Mouse (Mus musculus): ENCODE measurements around the gene Cnpy1. TPM values are rescaled to one million over a fixed set of nuclear protein-coding genes. Genes with fewer than 3 reads are reported as not detected.

The Cnpy1 gene
- polyA plus RNA-seq (2016; fragmentation: Nextera tagmentation; extraction: Ambion mirVana), result 0.18 TPM in 1 of 2 replicates, not detected in the other

DNA sequence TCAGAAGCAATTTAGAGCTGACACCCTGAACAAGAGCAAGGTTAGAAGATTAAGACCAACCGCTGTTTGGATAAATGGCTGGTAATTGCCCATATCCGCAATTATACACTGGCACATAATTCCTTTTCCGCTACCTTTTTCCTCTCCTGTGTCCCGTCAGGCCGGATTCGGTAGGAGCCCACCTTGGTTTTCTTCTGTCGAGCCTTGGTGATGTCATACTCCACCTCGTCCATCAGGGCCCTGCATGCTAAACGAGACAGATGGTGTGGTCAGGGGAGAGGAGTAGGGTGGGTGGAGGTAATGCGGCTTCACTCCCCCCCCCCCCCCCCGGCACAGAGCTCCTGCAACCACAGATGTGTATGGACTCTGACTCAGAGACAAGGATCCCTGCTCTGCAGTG lies at the start of gene Cnpy1:
Cnpy1 (minus strand) TSS at position 233 of the 400 bp plus-strand sequence.
- H3K9me3 ChIP-seq (replicated peaks), result no peaks in the 10 kb centered on the region
- H3K4me3 ChIP-seq, result no peak within 1 kb of the TSS
- no peaks in the 10 kb centered on the region for H3K4me1 ChIP-seq
- no peaks in the 10 kb centered on the region for H3K36me3 ChIP-seq
- no peaks in the 10 kb centered on the region for H3K27me3 ChIP-seq (ENCODE audit: low read depth, poor library complexity, severe bottlenecking)
- WGBS, result 75% methylated on average over 11 of the region's 11 CpGs
- H3K27ac ChIP-seq, result no peak within 1 kb of the TSS
- DNase-seq (ENCODE audit: low spot score), result no peak

DNA sequence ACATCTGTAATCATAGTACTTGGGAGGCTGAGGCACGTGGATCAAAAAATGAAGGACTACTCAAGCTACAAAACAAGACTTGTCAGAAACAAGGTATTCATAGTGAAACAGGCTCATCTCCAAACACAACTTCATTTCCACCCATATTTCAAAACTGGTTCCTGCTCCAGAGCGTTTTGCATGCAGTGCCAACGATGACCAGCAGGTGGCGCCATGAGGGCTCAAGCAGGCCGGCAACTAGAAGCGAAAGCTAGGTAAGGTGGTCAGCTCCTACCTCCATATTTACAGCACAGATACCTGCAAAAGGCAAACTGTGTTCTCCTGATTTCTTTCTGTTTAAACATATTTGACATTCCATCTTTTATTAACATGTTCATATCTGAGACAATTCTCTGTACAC lies 48.4 kb upstream of the Cnpy1 start:
- 8% methylated on average over 6 of the region's 6 CpGs for WGBS
- no peaks in the 10 kb centered on the region for H3K4me1 ChIP-seq
- no peak overlapping the region for H3K27ac ChIP-seq
- H3K9me3 ChIP-seq (replicated peaks), result no peaks in the 10 kb centered on the region
- peak; percentile 90 for DNase-seq (ENCODE audit: low spot score)
- H3K27me3 ChIP-seq (ENCODE audit: low read depth, poor library complexity, severe bottlenecking), result no peaks in the 10 kb centered on the region
- no peaks in the 10 kb centered on the region for H3K36me3 ChIP-seq
- no peak overlapping the region for H3K4me3 ChIP-seq

DNA sequence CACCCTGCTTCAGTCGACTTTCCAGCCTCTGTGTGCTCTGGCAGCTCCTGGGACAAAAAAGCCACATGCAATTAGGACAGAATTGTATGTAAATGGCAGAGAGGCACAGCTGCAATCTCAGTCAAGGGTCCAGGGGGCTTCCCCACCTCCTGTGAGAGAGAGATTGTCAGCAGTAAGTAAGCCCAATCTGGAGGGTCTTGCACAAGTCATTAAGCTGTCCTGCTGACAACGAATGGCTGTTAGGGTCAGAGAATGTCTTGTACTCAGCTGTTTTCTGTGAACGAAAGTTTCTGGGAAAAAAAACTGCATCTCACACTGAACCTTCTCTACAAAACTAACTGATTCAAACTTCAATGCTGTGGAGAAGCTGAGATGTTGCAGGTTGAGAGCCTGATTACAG lies 46.7 kb upstream of the Cnpy1 start:
- no peaks in the 10 kb centered on the region for H3K27me3 ChIP-seq (ENCODE audit: low read depth, poor library complexity, severe bottlenecking)
- WGBS, result 23% methylated on average over 3 of the region's 3 CpGs
- no peaks in the 10 kb centered on the region for H3K36me3 ChIP-seq
- H3K4me1 ChIP-seq, result no peaks in the 10 kb centered on the region
- H3K27ac ChIP-seq, result no peak overlapping the region
- no peaks in the 10 kb centered on the region for H3K9me3 ChIP-seq (replicated peaks)
- no peak overlapping the region for H3K4me3 ChIP-seq
- no peak for DNase-seq (ENCODE audit: low spot score)

DNA sequence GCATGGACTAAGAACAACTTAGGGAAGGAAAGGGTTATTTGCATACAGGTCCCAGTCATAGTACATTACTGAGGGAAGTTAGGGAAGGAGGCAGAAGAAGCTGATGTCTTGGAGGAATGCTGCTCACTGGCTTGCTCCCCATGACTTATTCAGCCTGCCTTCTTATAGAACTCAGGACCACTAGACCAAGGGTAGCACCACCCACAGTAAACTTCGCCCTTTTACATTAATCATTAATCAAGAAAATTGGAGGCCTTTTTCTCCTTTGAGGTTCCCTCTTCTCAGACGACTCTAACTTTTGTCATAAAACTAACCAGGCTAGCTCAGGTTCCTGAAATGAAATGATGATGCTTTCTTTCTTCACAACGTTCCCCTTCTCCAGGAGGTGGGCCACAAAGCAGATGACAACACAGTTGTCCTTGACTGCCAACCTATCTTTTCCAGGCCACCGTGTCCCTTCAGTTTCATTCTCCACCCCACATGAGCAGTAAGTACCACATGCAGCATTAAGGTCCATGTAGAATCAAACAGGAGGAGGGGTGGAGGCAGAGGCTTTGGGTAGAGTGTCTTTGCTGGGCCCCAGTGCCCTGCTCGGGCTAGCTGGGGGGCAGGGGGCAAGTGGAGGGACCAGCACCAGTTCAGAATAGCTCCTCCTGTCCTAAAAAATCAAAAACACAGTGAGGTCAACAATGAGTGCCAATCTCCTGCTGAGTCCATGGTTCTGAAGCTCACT lies 45.7 kb upstream of the Cnpy1 start:
- Histone ChIP-seq H3K4me1 (no peaks in the 10 kb centered on the region), H3K36me3 (no peaks in the 10 kb centered on the region), H3K4me3 (no peak overlapping the region), H3K27ac (no peak overlapping the region), H3K27me3 (ENCODE audit: low read depth, poor library complexity, severe bottlenecking) (no peaks in the 10 kb centered on the region), H3K9me3 (replicated peaks) (no peaks in the 10 kb centered on the region)
- no peak for DNase-seq (ENCODE audit: low spot score)
- WGBS, result 87% methylated on average over 5 of the region's 5 CpGs

DNA sequence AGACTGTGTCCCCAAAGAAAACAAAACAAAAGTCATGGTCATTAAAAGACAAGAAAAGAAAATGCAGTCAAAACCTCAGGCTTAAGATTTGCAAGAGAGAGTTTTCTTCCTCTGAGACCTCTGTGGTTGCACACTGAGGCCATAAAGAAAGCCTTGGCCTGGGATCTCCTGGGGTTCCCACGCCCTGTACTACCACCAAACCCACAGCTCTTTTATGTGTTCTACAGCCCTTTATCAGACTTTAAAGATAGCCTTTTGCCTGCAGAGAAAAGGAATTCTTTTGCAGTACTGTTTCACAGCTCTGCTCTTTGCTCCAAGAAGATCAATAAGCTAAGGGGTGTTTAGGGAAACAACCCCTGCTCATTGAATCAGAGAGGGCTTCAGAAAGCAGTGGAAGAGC lies 45.0 kb upstream of the Cnpy1 start:
- WGBS, result 70% methylated on average over 1 of the region's 1 CpGs
- H3K27ac ChIP-seq, result no peak overlapping the region

DNA sequence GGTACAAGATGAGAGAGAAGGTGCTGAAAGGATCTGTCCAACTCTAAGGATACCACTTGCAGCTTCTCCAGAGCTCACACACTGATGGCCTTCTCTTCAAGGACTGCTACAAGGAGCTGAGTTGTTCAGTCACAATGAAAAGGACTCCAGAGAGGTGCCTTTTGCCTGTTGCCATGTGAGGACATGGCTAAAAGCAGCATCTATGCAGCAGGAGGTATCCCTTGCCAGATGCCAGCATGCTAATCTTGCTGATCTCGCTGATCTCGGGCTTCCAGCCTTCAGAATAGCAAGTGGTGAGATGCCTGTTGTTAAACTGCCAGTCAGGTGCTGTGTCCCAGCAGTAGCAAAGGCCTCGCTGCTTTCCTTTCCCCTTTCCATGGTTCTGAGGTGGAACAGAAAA lies 43.5 kb upstream of the Cnpy1 start:
- no peaks in the 10 kb centered on the region for H3K36me3 ChIP-seq
- H3K27me3 ChIP-seq (ENCODE audit: low read depth, poor library complexity, severe bottlenecking), result no peaks in the 10 kb centered on the region
- no peak overlapping the region for H3K27ac ChIP-seq
- H3K9me3 ChIP-seq (replicated peaks), result no peaks in the 10 kb centered on the region
- H3K4me3 ChIP-seq, result no peak overlapping the region
- no peaks in the 10 kb centered on the region for H3K4me1 ChIP-seq
- 37% methylated on average over 3 of the region's 3 CpGs for WGBS
- no peak for DNase-seq (ENCODE audit: low spot score)

More for the DNA sequence above, 45.0 kb upstream of the Cnpy1 start:
- DNase-seq (ENCODE audit: low spot score), result no peak
- H3K4me3 ChIP-seq, result no peak overlapping the region
- no peaks in the 10 kb centered on the region for H3K9me3 ChIP-seq (replicated peaks)
- no peaks in the 10 kb centered on the region for H3K4me1 ChIP-seq
- H3K36me3 ChIP-seq, result no peaks in the 10 kb centered on the region
- H3K27me3 ChIP-seq (ENCODE audit: low read depth, poor library complexity, severe bottlenecking), result no peaks in the 10 kb centered on the region

DNA sequence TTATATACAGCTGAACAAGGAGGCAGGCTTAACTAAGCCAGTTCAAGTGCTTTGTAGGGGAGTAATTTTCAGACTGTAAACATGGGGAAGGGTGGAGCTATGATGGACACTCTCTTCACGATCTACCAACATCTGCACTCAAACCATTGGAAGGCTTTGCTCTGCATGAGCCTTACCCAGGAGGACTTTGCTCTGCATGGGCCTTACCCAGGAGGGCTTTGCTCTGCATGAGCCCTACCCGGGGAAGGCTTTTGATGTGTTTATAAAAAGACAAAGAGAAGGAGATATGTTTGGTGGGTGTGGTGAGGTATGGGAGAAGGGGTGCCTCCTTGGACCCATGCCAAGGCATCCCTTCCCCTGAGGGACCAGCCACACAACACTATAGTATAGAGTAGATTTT lies 31.7 kb upstream of the Cnpy1 start:
- no peaks in the 10 kb centered on the region for H3K9me3 ChIP-seq (replicated peaks)
- DNase-seq (ENCODE audit: low spot score), result no peak
- no peaks in the 10 kb centered on the region for H3K36me3 ChIP-seq
- no peak overlapping the region for H3K4me3 ChIP-seq
- H3K27me3 ChIP-seq (ENCODE audit: low read depth, poor library complexity, severe bottlenecking), result no peaks in the 10 kb centered on the region
- H3K27ac ChIP-seq, result no peak overlapping the region
- 75% methylated on average over 2 of the region's 2 CpGs for WGBS
- H3K4me1 ChIP-seq, result no peaks in the 10 kb centered on the region

DNA sequence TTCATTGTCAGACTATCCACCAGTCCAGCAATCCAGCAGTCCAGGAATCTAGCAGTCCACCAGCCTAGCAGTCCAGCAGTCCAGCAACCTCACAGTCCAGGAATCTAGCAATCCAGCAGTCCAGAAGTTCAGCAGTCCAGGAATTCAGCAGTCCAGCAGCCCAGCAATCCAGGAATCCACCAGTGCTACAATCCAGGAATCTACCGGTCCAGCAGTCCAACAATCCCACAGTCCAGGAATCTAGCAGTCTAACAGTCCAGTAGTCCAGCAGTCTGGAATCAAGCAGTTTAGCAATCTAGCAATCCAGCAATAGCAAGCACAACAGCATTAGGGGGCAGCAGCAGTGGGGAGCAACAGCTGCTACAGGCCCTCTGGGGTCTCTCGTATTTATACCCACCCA lies 27.2 kb upstream of the Cnpy1 start:
- DNase-seq (ENCODE audit: low spot score), result no peak

DNA sequence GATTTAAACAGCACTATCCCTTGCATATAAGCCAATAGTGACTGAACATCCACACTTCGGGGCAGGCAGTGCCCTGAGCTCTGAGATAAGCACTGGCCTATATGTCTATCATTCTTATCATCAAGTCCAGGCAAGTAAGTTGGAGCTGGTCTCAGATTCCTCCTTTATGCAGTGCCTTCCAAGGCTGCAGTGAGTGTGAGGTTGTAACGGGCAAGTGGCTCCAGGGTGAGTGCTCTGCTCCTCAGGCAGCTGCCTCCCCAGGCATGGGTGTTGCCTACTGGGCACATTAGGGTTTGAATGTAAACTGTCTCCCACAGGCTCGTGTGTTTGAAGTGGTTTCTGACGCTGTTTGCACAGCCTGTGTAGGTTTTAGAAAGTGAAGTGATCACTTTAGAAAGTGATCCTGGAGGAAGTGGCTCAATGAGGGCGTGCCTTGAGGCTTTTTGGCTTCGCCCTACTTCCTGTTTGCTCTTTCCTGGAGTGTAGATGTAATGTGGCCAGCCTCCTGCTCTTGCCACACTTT lies 23.9 kb upstream of the Cnpy1 start:
- Histone ChIP-seq H3K27ac (no peak overlapping the region), H3K27me3 (ENCODE audit: low read depth, poor library complexity, severe bottlenecking) (no peaks in the 10 kb centered on the region), H3K9me3 (replicated peaks) (no peaks in the 10 kb centered on the region), H3K36me3 (no peaks in the 10 kb centered on the region), H3K4me3 (no peak overlapping the region), H3K4me1 (no peaks in the 10 kb centered on the region)
- 56% methylated on average over 6 of the region's 6 CpGs for WGBS
- DNase-seq (ENCODE audit: low spot score), result no peak

More for the DNA sequence above, 27.2 kb upstream of the Cnpy1 start:
- no peak overlapping the region for H3K27ac ChIP-seq
- H3K36me3 ChIP-seq, result no peaks in the 10 kb centered on the region
- H3K4me3 ChIP-seq, result no peak overlapping the region
- WGBS, result 82% methylated on average over 2 of the region's 2 CpGs
- no peaks in the 10 kb centered on the region for H3K4me1 ChIP-seq
- no peaks in the 10 kb centered on the region for H3K9me3 ChIP-seq (replicated peaks)
- no peaks in the 10 kb centered on the region for H3K27me3 ChIP-seq (ENCODE audit: low read depth, poor library complexity, severe bottlenecking)

DNA sequence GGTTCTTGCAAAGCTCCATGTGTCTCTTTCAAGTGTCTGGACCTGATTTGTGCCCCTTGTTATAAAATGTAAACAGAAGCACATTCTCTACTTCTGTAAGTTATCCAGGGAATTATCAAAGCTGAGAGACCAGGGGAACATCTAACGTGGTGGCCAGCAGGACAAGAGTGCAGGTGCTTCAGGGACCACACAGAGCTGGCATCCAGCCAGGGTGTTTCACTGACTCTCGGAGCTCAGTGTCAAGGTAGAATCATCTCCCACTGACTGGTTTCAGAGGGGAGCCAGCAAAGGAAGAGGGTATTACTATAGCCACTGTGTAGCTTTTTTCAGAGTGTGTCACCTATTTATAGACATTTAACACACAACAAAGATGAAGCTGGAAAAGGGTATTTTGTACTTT lies 22.0 kb upstream of the Cnpy1 start:
- WGBS, result 47% methylated on average over 2 of the region's 2 CpGs
- no peaks in the 10 kb centered on the region for H3K4me1 ChIP-seq
- no peak for DNase-seq (ENCODE audit: low spot score)
- no peaks in the 10 kb centered on the region for H3K36me3 ChIP-seq
- H3K4me3 ChIP-seq, result no peak overlapping the region
- no peaks in the 10 kb centered on the region for H3K9me3 ChIP-seq (replicated peaks)
- no peak overlapping the region for H3K27ac ChIP-seq
- H3K27me3 ChIP-seq (ENCODE audit: low read depth, poor library complexity, severe bottlenecking), result no peaks in the 10 kb centered on the region

DNA sequence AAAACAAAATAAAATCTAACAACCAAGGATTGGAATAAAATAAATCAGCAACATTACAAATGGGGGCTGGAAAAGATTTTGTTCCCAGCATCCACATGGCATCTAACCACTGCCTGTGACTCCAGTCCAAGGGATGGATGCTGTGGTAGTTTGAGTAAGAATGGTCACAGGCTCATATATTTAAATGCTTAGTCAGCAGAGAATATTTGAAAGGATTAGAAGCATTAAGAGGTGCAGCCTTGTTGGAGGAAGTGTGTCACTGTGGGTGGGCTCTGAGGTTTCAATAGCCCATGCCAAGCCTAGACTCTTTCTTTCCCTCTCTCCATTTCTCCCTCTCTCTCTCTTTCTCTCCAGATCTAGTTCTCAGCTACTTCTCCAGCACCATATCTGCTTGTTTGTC lies 20.0 kb upstream of the Cnpy1 start:
- Histone ChIP-seq H3K27me3 (ENCODE audit: low read depth, poor library complexity, severe bottlenecking) (no peaks in the 10 kb centered on the region), H3K4me3 (no peak overlapping the region), H3K9me3 (replicated peaks) (no peaks in the 10 kb centered on the region), H3K36me3 (no peaks in the 10 kb centered on the region), H3K4me1 (no peaks in the 10 kb centered on the region), H3K27ac (no peak overlapping the region)
- no peak for DNase-seq (ENCODE audit: low spot score)

DNA sequence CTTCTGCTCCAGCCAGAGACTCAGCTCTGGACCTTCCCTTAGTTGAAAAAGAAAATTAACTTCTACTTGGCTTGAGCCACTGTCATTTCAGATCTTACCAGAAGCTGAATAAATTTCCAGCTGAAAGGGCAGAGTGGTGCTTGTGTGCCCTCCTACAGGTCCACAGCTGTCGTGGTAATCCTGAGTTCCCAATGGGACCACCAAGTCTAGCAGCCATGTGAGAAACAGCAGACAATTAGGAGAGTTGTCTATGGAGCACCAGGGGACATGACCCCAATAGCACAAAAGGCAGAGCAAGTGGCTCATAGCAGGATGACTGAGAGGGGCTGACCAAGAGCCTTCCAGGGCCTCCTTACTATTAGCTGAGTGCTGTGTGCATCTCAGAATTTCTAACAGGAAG lies 18.2 kb upstream of the Cnpy1 start:
- no peak overlapping the region for H3K27ac ChIP-seq
- 45% methylated on average over 1 of the region's 1 CpGs for WGBS
- DNase-seq (ENCODE audit: low spot score), result no peak

DNA sequence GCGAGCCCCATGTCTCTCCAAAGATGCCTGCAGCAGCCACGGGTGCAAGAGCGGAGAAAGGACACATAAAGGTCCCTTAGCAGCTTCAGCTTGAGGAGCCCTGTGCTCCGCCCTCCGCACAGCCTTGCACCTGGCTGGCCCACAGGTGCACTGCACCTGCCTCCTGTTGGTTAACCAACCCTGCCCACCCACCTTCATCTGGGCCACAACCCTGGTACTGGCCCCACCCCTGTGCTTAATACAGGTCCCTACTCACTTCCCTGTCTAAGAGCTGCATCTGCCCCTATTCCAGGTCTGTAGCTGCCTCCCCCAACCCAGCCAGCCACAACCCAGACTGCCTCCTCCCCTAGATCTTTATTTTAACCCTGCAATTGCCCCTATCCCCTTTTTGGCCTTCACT lies 16.5 kb upstream of the Cnpy1 start:
- Histone ChIP-seq H3K4me1 (no peaks in the 10 kb centered on the region), H3K9me3 (replicated peaks) (no peaks in the 10 kb centered on the region)
- DNase-seq (ENCODE audit: low spot score), result no peak

More for the DNA sequence above, 18.2 kb upstream of the Cnpy1 start:
- Histone ChIP-seq H3K36me3 (no peaks in the 10 kb centered on the region), H3K9me3 (replicated peaks) (no peaks in the 10 kb centered on the region), H3K4me1 (no peaks in the 10 kb centered on the region), H3K4me3 (no peak overlapping the region), H3K27me3 (ENCODE audit: low read depth, poor library complexity, severe bottlenecking) (no peaks in the 10 kb centered on the region)

DNA sequence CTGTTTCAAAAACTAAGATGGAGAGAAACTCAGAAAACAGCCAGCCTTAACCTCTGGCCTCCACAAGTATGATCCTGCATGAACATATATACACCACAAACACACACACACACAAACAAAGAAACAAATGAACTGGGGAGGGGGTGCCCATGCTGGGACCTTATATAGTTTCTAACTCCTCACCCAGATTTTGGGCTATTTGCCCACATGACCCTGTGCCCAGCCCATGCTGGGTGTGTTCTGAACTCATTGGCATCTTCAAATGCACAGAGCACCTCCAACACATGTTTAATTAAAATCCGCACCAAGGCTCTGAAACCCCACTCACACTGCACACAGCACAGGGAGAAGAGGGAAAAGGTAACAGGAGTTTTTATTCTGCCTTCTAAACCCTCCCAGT lies 14.3 kb upstream of the Cnpy1 start:
- H3K27me3 ChIP-seq (ENCODE audit: low read depth, poor library complexity, severe bottlenecking), result no peaks in the 10 kb centered on the region
- no peaks in the 10 kb centered on the region for H3K36me3 ChIP-seq
- WGBS, result 88% methylated on average over 1 of the region's 1 CpGs
- no peak overlapping the region for H3K27ac ChIP-seq
- no peaks in the 10 kb centered on the region for H3K4me1 ChIP-seq
- no peaks in the 10 kb centered on the region for H3K9me3 ChIP-seq (replicated peaks)
- H3K4me3 ChIP-seq, result no peak overlapping the region
- no peak for DNase-seq (ENCODE audit: low spot score)

More for the DNA sequence above, 16.5 kb upstream of the Cnpy1 start:
- Histone ChIP-seq H3K27ac (no peak overlapping the region), H3K4me3 (no peak overlapping the region), H3K27me3 (ENCODE audit: low read depth, poor library complexity, severe bottlenecking) (no peaks in the 10 kb centered on the region), H3K36me3 (no peaks in the 10 kb centered on the region)
- whole genome bisulfite sequencing, result 82% methylated on average over 5 of the region's 5 CpGs

Measured in limb, embryonic 10.5 days (tissue).